Mouse (Mus musculus): Measurements from ENCODE around the gene Rpl23.
A peak's percentile ranks its signal among the peaks of the same experiment; 100 is the strongest.
"Not testable (repeated sequence)": the region's sequence is repeated elsewhere in the genome, so short reads cannot be mapped to it uniquely, and the experiment has no call there.

Gene Rpl23

DNA sequence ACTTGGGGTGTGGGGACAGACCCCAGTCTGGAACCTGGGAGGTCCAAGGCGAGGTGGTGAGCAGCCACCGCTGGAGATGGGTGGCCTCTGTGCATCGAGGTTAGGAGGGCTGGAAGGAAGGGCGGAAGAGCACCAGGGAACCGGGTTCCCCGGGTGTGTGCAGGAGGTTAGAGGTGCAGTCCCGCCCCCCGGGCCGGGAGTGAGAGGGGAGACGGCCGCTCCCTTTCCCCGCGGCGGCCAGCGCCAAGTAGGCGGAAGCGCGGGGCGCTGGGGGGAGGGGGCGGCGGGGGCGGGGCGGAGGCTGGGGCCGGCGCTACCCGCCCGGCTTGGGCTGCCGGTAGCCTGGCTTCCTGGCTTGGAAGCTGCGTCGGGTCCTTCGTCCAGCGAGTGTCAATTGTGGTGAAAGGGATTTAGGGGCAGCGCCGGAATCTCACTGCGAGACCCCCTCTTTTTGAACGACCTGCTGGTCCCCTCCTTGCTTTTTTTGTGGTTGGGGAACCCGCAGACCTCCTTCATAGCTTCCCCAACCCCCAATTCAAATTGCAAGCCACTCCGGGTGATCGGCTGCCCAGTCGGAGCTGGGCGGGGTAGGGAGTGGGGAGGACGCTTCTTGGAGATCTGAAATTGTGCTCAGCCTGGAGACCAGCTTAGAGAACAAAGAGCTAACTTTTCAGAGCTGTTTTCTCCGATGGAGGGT is 17.9 kb upstream of the Rpl23 start:
- DNase-seq (ENCODE audit: low spot score) = no peak

DNA sequence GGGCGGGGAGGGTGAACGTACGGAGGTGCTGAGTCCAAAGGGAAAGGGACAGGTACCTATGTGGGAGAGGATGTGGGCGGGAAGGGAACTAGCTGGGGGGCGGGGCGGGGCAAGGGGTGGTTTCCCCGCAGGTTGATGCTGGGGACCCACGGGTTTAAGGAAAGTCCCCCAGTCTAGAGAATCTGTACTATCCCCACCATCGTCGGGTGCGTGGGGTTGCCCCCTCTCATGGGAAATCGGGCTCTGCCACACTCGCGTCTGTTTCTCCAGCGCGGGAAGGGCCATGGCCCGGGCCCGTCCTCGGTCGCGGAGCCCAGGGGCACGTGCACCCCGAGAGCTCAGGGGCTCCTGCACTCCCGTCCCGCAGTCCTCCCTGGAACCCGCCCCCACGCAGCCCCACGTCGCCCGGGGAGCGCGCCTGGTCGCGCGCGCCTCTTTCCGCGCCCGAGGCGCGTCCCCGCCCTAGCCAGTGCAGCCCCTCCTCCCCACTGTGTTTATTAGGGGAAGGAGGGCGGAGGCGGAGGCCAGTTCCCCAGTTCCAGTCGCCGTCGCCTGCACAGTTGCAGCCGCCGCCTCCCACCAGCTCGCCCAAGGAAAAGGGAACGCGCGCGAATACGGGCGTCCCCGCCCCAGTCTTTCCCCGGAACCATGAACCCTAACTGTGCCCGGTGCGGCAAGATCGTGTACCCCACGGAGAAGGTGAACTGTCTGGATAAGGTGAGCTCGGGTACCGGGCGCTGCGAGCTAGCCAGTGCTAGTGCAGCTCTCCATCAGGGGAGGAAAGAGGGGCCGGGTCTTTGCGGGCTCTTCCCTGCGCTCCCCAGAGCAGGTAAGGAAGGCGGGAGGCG is 17.1 kb upstream of the Rpl23 start:
- peak; percentile 77 for DNase-seq (ENCODE audit: low spot score)

DNA sequence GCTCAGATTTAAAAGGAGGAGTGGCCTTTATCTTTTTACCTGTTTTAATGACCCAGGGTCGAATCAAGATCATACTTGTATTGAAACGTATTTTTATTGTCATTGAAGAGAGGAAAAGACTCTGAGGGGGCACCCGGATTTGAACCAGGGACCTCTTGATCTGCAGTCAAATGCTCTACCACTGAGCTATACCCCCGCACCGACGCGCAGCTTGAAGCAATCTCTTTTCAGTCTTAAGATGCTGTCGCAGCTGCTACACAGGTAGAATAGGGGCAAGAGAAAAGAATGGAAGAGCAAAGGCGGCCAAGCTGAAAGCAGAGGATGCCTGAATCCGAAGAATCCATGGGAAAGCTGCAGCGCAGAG is 16.5 kb upstream of the Rpl23 start, which contains the start of gene Lasp1:
Gene Lasp1, plus strand, starts transcription at position 219 of the 364 bp plus-strand sequence.
- DNase-seq (ENCODE audit: low spot score) = peak; percentile 84

DNA sequence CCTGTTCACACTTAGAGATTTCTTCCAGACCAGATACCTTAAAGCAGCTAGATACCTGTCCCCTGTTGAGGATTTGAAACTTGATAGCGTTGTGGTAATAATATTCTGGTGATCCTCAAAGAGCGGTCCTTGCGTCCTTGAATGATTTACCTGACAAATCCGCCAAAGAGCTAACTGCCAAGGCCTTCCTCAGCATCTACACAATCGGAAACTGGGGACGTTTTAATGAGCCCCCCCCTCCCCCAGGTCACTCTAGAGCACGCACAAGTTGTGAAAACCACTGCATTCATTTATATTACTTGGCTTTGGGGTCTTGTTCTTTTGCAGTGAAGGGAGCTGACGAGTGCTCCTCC is 15.8 kb upstream of the Rpl23 start:
- DNase-seq (ENCODE audit: low spot score) = no peak

DNA sequence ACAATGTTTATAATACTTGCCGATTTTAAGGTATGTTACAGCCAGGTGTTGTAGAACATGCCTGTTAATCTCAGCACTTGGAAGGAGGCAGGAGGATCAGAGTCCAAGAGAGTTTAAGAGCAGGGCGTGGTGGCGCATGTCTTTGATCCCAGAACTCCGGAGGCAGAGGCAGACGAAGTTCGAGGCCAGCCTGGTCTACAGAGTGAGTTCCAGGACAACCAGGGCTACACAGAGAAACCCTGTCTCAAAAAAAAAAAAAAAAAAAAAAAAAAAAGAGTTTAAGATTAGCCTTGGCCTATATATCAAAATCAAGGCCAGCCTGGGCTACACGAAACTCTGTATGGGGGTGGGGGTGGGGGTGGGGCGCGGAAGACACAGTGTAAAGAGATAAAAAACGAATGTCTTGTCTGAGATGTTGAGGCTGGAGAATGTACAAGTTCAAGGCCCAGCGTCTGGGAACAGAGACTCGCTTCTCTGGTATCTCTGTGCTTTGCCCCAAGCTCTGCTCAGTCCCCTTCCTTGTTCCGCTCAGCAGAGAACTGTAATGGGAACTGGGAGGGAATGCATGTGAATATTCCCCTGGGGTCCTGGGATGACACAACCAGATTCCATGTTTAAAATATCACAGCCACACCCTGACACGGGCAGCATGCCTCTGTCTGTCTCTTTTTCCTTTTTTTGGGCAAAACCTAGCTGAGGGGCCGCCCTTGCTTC is 15.3 kb upstream of the Rpl23 start:
- no peak for DNase-seq (ENCODE audit: low spot score)

DNA sequence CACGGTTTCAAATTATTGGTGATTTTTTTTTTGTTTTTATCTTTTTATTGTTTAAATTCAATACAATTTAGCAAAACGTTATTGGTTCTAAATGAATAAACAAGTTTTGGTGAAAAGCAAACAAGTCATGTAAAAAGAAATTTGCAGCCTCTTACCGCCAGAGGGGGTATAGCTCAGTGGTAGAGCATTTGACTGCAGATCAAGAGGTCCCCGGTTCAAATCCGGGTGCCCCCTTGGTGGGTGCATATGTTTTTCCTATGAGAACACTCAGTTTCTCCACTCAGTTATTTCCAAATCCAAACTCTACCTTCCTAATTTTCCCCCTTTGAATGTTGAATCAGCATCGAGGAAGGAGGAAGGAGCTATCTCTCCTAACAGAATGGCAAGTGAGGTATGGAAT is 14.7 kb upstream of the Rpl23 start:
- no peak for DNase-seq (ENCODE audit: low spot score)

DNA sequence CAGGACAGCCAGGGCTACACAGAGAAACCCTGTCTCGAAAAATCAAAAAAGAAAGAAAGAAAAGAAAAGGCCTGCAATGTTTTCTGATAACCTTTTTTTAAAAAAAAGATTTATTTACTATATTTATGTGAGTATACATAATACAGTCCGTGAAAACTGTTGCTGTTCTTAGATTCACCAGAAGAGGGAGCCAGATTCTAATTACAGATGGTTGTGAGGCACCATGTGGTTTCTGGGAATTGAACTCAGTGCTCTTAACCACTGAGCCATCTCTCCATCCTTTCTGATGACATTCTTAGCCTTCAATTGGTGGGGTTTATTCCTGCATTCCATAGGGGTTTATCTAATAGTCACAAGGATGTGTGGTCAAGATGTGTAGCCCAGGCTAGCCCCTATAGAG is 10.9 kb upstream of the Rpl23 start:
- no peak for DNase-seq (ENCODE audit: low spot score)

DNA sequence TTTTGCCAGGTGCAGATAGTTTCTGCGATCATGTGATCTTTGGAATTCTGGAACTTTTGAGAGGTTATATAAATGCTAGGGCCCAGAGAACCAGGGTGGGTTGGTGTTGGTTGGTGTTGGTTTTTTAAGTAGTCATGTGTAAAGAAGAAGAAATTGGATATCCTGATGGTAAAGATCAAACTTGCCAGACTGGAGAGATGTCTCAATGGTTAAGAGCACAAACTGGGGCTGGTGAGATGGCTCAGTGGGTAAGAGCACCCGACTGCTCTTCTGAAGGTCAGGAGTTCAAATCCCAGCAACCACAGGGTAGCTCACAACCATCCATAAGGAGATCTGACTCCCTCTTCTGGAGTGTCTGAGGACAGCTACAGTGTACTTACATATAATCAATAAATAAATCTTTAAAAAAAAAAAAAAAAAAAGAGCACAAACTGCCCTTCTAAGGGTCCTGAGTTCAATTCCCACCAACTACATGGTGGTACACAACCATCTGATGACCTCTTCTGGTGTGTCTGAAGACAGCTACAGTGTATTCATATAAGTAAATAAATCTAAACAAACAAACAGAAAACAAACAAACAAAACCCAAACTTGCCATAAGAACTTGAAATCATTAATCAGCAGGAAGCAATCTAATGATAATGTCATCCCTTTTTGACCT is 8.7 kb upstream of the Rpl23 start:
- not testable (repeated sequence) for DNase-seq (ENCODE audit: low spot score)

DNA sequence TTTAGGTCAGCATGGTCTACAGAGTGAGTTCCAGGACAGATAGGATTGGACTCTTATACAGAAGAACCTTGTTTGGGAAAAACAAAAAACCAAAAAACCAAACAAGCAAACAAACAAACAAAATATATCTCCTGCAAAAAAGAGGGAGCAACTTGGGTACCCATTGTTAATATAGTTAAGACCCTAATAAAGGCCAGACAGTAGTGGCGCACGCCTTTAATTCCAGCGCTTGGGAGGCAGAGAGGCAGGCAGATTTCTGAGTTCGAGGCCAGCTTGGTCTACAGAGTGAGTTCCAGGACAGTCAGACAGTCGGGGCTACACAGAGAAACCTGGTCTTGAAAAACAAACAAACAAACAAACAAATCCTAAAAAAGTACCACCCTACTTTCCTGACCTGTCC is 7.5 kb upstream of the Rpl23 start:
- no peak for DNase-seq (ENCODE audit: low spot score)

DNA sequence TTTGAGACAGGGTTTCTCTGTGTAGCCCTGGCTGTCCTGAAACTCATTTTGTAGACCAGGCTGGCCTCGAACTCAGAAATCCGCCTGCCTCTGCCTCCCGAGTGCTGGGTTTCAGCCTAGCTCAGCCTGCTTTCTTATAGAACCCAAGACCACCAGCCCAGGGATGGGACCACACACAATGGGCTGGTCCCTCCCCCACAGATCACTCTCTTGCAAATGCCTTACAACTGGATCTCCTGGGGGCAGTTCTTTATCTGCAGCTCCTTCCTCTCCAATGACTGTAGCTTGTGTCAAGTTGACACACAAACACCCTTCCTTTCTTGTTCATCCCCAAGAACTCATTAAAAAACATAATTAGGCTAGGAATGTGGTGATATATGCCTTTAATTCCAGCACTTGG is 5.7 kb upstream of the Rpl23 start:
- no peak for DNase-seq (ENCODE audit: low spot score)

DNA sequence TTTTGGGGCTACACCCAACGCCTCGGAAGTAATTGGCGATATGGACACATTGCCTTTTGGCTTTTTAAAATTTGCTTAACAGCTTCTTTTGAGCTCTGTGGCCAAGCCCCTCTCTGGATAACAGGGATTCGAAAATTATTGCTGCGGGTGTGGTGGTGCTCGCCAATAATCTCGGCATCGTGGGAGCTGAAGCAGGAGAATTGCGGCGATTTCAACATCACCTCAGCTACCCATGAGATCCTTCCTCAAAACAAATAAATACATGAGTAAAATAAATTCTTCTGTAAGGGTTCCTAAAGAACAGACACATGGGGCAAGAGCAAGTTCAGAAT is 293 bp upstream of the Rpl23 start:
- no peak for DNase-seq (ENCODE audit: low spot score)

DNA sequence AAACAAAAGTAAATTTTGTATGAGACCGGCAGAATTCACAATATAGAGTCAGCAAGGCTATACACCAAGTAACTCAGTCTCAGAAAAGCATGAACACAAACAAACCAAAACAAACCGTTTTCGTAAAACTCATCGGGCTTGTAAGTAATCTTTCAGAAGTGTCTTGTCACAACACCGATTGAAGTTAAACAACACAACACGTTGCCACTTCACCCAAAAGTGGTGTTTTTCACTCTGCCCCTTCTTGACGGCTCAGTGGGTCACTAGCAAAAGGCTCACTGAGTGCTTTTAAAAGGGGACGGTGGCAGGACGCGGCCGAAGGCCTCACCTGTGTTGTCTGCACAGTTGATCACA is 782 bp downstream of the Rpl23 start:
- no peak for DNase-seq (ENCODE audit: low spot score)

DNA sequence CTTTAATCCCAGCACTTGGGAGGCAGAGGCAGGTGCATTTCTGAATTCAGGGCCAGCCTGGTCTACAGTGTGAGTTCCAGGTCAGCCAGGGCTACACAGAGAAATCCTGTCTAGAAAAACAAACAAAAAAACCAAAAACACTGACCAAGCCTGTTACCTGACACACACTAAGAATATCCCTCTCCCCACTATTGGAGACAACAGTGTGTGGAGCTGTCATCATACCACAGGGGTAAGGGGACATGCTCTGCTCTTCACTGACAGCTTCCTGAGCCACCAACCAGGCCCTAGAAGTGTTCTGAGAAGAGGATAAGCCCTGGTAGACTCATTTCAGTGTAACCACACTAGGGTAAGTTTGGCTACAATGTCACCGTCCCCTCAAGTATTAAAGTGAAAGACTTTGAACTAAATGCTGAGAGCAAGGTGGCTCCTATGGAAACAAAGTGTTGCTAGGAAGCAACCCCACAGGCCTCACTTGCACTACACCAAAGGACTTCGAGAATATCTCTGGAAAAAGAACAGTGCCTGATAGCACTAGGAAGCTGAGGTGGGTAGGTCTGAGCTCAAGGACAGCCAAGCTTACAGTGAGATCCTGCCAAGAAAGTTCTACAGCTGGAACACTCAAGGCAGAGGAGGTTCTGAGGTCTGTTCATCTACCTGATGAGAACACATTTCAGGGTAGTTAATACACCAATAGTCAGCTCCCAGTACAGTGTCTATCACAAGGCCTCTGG is 2.1 kb downstream of the Rpl23 start:
- DNase-seq (ENCODE audit: low spot score) = no peak

DNA sequence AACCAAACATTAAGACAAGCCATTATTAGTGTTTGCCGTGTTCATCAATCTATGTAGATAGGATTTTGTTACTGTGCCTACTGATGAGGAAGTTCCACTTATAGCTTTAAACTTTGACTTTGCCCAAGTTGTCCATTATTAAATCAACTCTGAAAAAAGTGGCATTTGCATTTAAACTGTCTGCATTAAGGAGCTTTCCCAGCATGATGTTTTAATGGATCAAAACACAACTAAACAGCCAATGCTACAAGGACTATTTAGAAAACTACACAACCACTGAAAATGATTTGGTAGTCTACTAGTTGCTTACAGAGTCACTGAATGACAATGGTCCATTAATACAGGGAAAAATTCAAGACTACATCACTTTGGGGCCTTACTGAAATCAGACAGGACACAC is 3.3 kb downstream of the Rpl23 start:
- no peak for DNase-seq (ENCODE audit: low spot score)

DNA sequence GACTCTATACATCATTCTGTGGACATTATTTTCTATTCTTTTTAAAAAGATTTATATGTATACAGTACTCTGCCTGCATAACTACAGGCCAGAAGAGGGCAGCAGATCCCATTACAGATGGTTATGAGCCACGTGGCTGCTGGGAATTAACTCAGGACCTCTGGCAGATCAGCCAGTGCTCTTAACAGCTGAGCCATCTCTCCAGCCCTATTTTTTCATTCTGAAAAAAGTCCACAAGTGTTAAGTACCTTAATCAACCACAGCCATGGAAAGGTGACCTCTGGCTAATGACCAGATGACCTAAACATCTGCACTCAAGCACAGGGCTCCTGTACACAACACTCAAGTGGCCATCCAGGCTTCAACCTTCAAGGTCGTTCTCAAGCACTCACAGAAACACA is 5.1 kb downstream of the Rpl23 start:
- no peak for DNase-seq (ENCODE audit: low spot score)

DNA sequence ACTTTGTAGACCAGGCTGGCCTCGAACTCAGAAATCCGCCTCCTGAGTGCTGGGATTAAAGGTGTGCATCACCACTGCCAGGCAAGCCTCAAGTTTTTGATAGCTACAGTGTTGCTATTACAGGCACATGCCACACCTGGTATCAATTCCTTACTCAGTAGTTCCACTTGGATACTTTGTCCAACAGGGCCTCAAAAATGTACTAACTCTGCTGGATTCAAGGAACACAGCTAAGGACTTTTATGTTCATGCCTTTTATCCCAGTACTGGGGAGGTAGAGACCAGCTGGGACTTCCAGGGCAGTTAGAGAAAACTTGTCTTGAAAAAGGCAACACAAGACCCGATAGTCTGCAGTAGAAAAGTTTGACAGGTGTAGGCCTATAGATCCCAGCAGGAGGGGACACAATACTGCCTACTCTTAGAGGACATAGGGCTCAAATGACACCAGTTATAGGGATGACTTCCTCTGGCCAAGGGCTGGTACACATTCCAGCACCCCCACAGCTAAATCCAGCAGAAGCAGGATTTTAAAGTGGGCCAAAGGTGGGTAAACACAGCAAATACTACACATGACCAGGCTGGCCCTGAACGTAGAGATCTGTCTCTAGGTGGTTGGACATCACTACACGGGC is 5.6 kb downstream of the Rpl23 start:
- DNase-seq (ENCODE audit: low spot score) = no peak

DNA sequence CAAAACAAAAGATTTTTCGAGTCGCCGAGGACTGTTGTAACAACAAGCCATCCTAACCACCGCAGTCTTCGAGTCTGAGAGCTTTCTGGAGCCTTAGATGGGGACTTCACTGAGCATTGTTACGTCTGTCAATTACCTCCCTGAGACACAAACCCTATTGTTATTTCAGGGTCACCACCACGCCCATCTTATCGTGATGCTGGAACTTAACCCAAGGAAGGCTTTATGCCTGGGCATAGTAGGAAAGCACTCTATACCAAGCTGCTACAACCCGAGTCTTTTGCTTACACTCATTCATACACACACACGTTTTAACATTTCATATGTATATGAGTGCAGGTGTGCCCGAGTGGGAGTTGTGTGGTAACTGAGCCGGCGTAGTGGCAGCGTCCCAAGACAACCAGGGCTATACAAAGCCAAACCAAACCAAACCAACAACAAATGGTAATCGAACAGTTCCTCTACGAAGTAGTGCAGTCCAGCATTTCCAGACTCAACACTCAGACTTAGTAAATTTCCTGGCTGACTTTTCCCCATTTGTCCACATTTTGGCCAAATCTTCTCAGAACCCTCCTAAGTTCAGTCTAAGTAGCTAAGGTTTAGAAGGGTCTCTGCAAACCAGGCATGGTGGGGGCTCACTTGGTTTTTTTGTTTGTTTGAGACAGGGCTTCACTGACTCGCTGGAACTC is 6.3 kb downstream of the Rpl23 start, which contains the start of gene 1700001P01Rik:
Gene 1700001P01Rik, minus strand, starts transcription at position 111 of the 689 bp plus-strand sequence.
- DNase-seq (ENCODE audit: low spot score) = no peak

DNA sequence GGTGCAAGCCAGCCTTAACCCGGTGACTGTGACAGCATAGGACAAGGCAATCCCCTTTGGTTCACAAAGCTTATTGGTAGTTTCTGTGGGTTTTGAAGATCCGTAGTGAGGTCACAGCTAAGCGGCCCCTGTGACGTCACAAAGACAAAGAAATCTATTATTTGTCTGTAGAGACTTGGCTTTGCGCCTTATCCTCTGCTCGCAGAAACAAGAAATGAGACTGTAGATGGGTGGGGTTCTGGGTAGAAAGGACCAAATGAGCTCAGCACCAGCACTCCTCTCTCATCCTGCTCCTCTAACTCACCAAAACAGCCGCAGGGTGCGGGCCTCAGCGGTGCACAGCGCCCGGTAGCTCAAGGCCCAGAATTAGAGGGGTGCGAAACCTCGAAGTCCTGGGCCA is 7.1 kb downstream of the Rpl23 start:
- DNase-seq (ENCODE audit: low spot score) = no peak

DNA sequence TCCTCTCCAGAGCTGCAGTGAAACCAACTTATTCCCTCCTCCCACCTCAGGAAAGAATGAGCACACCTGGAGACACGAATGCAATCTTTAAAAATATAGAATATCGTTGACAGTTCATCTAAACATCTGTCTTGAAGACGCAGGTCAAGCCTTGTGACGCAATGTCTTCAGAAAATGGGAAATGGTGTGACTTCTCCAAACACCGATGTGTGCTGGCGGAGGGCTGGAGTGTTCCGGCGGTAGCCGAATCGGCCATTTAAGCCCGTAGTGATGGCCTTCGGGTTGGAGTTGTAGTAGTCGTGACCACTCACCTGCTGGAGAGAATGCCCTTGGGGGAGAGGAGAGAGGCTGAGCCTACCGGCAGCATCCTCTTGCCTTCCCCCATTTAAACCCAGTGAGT is 10.8 kb downstream of the Rpl23 start:
- DNase-seq (ENCODE audit: low spot score) = no peak

DNA sequence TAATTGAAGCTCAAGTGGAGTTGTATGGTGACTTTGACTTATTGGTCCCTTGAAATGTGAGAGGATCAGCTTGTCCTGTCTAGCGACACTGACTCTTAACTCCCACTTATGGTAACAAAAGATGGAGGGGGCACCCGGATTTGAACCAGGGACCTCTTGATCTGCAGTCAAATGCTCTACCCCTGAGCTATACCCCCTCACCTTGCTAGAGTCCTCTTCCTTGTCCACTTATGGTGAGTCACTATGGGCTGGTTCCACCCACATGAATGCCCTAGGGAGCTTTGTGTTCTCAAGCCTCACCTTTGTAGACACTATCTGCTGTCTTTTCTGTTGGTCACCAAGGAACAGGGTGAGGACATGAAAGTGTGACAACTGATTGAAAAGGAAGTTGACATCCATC is 12.5 kb downstream of the Rpl23 start:
- no peak for DNase-seq (ENCODE audit: low spot score)
